Mouse (Mus musculus) limb, embryonic 11.5 days (tissue): ENCODE results near the gene Fgfr2. TPM values are rescaled to one million over a fixed set of nuclear protein-coding genes. Genes with fewer than 3 reads are reported as not detected.

Source experiments
- ATAC-seq: fragments of 200-750 bp; cut with Nextera tagmentation; 2 replicates; pipeline ENCODE4 v1.8.0; 2017; ENCODE audit warnings: low read depth; ENCODE audit not compliant: insufficient number of reproducible peaks, low FRiP score, low TSS enrichment
- DNase-seq: peaks from one replicate; pipeline ENCODE4 v3.0.0-alpha.2; 2015; ENCODE audit warnings: low spot score
- H3K27ac ChIP-seq: fragments of 300-500 bp; sonication (generic); replicated peaks from 2 replicates; pipeline ENCODE4 v1.5.1; 2014; ENCODE audit warnings: low read depth, mild to moderate bottlenecking, low read length
- H3K27me3 ChIP-seq: fragments of 300-500 bp; sonication (generic); 2 replicates; pipeline ENCODE4 v1.6.1; 2014; ENCODE audit warnings: mild to moderate bottlenecking, low read length, mixed read lengths; ENCODE audit not compliant: control insufficient read depth, insufficient read depth
- H3K36me3 ChIP-seq: fragments of 300-500 bp; sonication (generic); 2 replicates; pipeline ENCODE4 v1.6.1; 2014; ENCODE audit warnings: mild to moderate bottlenecking, low read length, moderate library complexity, mixed read lengths; ENCODE audit not compliant: control insufficient read depth, insufficient read depth
- H3K4me1 ChIP-seq: fragments of 300-500 bp; sonication (generic); 2 replicates; pipeline ENCODE4 v1.6.1; 2014; ENCODE audit warnings: low read length, mixed read lengths; ENCODE audit not compliant: control insufficient read depth, insufficient read depth
- H3K4me2 ChIP-seq: fragments of 300-500 bp; sonication (generic); 2 replicates; pipeline ENCODE4 v1.6.1; 2014; ENCODE audit warnings: low read depth, mild to moderate bottlenecking, moderate library complexity; ENCODE audit not compliant: severe bottlenecking
- H3K4me3 ChIP-seq: fragments of 300-500 bp; sonication (generic); 2 replicates; pipeline ENCODE4 v1.5.1; 2014; ENCODE audit warnings: low read depth, low read length
- H3K9ac ChIP-seq: fragments of 300-500 bp; sonication (generic); 2 replicates; pipeline ENCODE4 v1.6.1; 2014; ENCODE audit warnings: mild to moderate bottlenecking, low read length
- H3K9me3 ChIP-seq: fragments of 300-500 bp; sonication (generic); 2 replicates; pipeline ENCODE4 v1.6.1; 2016; ENCODE audit warnings: low read length; ENCODE audit not compliant: control insufficient read depth
- WGBS: fragments of 180-500 bp; shearing (Covaris S2); extraction: QIAGEN DNeasy Blood & Tissue Kit; methylation state at CpG from one replicate; pipeline ENCODE4 v1.1.7; 2014; 5-methylcytosine and 5-hydroxymethylcytosine counted together
- polyA plus RNA-seq: library from polyadenylated mRNA; unstranded; fragments of >200 nt; fragmentation: Nextera tagmentation; extraction: Ambion mirVana; gene quantifications from 2 replicates; pipeline ENCODE4 v1.2.1, GENCODE M21; 2014

Gene Fgfr2
- polyA plus RNA-seq, 1 experiment from 2014 or later, result 60.1 TPM

DNA sequence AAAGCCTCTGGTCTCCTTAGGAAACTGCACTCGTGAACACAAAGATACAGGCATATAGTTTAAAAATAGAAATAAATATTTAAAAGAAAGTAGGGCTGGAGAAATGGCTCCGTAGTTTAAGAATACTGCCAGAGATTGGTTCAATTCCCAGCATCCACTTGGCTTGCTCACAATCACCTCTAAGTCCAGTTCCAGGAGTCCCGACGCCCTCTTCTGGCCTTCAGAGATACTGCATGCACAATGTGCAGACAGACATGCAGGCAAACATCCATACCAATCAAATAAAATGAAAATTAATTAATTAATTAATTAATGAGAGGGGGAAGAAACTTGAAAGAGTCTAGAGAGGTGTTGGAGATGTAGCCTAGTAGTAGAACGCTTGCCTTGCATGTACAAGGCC lies 2856.1 kb downstream of the Fgfr2 start:
- 44% methylated on average over 5 of the region's 5 CpGs for WGBS
- H3K9ac ChIP-seq, result no peak overlapping the region
- ATAC-seq (no peak), DNase-seq (peak; percentile 56)
- H3K4me1 ChIP-seq, result peaks cover 18% of the 10 kb centered on the region; the same call in 1 of the 2 replicates
- H3K27me3 ChIP-seq, result no peaks in the 10 kb centered on the region; the same call in 1 of the 2 replicates
- no peak overlapping the region for H3K4me2 ChIP-seq
- no peaks in the 10 kb centered on the region for H3K36me3 ChIP-seq
- no peak overlapping the region for H3K4me3 ChIP-seq
- no peak overlapping the region for H3K27ac ChIP-seq
- H3K9me3 ChIP-seq, result no peaks in the 10 kb centered on the region

DNA sequence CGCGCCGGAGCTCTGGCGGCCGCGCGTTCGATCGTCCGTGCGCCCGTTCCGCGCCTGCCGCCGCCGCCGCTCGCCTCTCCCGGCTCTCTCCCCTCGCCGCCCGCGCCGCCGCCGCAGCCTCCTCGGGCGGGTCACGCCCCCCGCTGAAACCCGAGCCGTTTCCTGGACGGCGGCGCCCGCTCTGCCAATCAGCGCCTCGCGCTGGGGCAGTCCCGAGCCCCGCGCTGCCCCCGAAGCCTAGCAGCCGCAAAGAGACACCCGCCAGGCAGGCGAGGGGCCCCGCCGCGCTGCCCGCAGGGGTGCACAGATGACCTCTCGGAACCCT lies 2857.0 kb downstream of the Fgfr2 start:
- H3K27me3 ChIP-seq, result peaks cover 2% of the 10 kb centered on the region; the same call in 1 of the 2 replicates

DNA sequence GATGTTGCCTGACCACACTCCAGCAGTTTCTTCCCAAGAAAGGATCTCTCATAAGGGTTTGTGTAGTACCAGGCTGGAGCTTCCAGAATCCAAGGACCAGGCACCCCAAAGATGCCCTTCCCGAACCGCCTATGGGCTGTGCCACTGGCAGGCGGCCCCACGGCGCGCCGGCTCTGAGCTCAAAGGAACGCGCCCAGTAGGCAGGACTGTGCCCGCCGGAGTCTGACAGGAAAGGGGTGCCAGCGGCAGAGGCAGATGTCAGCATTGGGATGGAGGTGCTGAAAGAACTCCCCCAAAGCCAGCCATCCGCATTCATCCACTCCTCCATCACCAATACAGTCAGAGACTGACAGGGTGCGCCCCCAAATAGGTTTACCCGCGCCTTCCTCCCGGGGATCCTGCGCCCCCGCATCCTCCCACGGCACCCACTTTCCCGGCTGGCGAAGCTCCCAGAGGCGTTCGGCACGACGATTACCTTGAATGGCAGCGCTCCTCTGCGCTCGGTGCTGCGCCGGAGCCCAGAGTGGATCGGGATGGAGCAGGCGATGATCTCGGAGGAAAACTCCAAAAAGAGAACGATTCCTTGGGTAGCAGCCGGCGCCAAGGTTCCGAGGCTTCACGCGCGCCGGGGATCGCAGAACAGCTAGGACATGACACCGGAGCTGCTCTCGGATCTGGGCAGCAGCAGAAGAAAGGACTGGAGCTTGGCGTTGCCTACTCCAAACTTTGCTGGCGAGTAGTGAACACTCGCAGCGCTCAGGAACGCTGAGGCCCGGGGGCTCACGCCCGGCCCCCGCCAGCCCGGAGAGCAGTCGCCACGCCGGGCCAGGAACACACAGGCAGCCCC lies 2857.6 kb downstream of the Fgfr2 start:
- Histone ChIP-seq H3K27ac (peak overlapping the region; percentile 75), H3K9ac (peak overlapping the region; percentile 86), H3K36me3 (no peaks in the 10 kb centered on the region), H3K4me1 (peaks cover 26% of the 10 kb centered on the region), H3K4me2 (peak overlapping the region; percentile 85), H3K9me3 (no peaks in the 10 kb centered on the region), H3K27me3 (peaks cover 2% of the 10 kb centered on the region; the same call in 1 of the 2 replicates), H3K4me3 (peak overlapping the region; percentile 82)
- peak; percentile 76 for DNase-seq
- ATAC-seq, result peak; percentile 15; the same call in 1 of the 2 replicates
- under 1% methylated on average over 58 of the region's 58 CpGs for WGBS

More for the DNA sequence above, 2857.0 kb downstream of the Fgfr2 start:
- ATAC-seq (peak; percentile 78), DNase-seq (peak; percentile 93)
- peaks cover 24% of the 10 kb centered on the region for H3K4me1 ChIP-seq
- under 1% methylated on average over 38 of the region's 52 CpGs for WGBS
- no peaks in the 10 kb centered on the region for H3K36me3 ChIP-seq
- H3K9ac ChIP-seq, result peak overlapping the region; percentile 86
- H3K4me3 ChIP-seq, result peak overlapping the region; percentile 82
- peak overlapping the region; percentile 75 for H3K27ac ChIP-seq
- peak overlapping the region; percentile 85 for H3K4me2 ChIP-seq
- no peaks in the 10 kb centered on the region for H3K9me3 ChIP-seq

DNA sequence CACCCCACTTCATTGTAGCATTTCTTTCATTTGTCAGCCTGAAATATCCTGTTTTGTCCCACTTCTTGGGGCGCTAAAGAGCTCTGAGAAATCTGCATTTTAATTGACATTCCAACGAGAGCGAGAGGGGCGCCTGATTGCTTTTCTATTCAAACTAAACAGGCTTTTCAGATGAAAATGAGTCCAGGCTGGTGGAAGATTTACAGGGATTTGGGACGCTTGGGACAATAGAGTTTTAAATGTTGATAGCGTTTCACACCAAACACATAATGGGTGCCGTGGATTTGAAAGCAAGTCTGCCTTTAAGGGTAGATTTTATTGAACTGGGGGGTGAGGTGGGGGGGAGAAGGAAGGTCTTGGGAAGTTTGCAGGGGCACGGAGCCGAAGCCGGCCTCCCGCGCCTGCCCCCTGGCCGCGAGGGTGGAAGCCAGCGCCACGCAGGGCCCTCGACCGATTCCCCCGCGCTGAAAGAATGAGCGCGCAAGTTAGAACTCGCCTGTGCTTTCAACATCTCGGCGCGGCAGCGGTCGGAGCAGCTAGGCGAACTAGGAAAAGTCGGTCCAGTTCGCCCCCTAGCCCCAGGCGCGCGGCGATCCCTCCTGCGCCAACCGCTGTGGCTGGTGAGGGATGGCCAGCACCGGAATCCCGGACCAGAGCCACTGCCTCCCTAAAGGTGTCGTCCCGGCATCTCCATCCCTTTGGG lies 2858.4 kb downstream of the Fgfr2 start:
- no peaks in the 10 kb centered on the region for H3K9me3 ChIP-seq
- under 1% methylated on average over 41 of the region's 41 CpGs for WGBS
- H3K9ac ChIP-seq, result peak overlapping the region; percentile 86
- peak overlapping the region; percentile 75; the same call in 1 of the 2 replicates for H3K27ac ChIP-seq
- H3K27me3 ChIP-seq, result peaks cover 2% of the 10 kb centered on the region; the same call in 1 of the 2 replicates
- ATAC-seq (no peak; the same call in 1 of the 2 replicates), DNase-seq (peak; percentile 79)
- H3K4me2 ChIP-seq, result peak overlapping the region; percentile 85
- peaks cover 33% of the 10 kb centered on the region for H3K4me1 ChIP-seq
- no peaks in the 10 kb centered on the region for H3K36me3 ChIP-seq
- peak overlapping the region; percentile 82 for H3K4me3 ChIP-seq

DNA sequence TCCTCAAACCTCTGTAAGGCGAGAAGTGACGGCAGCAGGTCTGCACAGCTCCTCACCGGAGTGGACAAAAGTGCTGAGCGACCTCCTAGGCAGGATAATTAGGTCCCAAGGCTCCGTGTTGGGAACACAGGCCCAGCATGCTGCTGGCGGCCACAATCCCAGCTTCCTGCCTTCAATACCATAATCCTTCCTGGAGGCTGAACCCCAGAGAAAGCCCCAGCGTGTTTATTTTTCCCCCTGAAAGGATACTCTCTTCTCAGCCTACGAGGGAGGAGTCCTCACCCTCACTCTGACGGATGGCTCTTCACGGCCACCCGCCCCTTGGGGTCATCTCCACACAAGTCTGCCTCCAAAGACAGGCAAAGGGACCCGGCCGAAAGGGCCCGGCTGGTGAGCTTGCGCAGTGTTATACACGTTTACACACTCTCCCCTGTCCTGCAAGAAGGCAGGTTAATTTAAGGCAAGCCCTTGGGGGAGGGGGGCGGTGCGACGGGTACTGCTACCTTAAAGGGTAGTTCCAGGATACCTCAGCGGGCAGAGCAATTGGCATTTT lies 2859.3 kb downstream of the Fgfr2 start:
- H3K36me3 ChIP-seq, result no peaks in the 10 kb centered on the region
- H3K4me2 ChIP-seq, result peak overlapping the region; percentile 85
- DNase-seq (peak; percentile 59), ATAC-seq (no peak)
- peak overlapping the region; percentile 86 for H3K9ac ChIP-seq
- no peaks in the 10 kb centered on the region for H3K9me3 ChIP-seq
- H3K27ac ChIP-seq, result no peak overlapping the region
- under 1% methylated on average over 20 of the region's 20 CpGs for whole genome bisulfite sequencing
- H3K27me3 ChIP-seq, result peaks cover 2% of the 10 kb centered on the region; the same call in 1 of the 2 replicates
- H3K4me1 ChIP-seq, result peaks cover 38% of the 10 kb centered on the region
- peak overlapping the region; percentile 82 for H3K4me3 ChIP-seq

DNA sequence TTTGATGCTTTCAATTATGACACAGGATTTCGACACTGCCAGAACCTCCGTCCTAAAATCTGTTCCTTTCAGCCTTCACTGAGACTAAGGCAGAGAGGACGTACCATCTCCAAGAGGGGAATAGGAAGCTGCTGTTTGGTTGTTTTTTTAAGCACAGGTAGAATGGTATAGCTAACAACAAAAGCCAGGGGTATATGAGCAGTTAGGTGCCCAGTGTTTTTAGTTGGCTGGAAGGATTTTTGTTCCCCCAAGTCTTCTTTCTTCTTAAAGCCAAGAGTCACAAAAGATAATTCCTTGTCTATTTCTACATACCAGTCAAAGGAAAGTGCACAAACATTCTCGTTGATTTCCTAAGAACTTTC lies 2859.9 kb downstream of the Fgfr2 start:
- 36% methylated on average over 4 of the region's 4 CpGs for WGBS
- Histone ChIP-seq H3K4me3 (peak overlapping the region; percentile 82), H3K27ac (no peak overlapping the region), H3K4me1 (peaks cover 38% of the 10 kb centered on the region), H3K9me3 (no peaks in the 10 kb centered on the region), H3K4me2 (peak overlapping the region; percentile 85), H3K9ac (no peak overlapping the region), H3K36me3 (no peaks in the 10 kb centered on the region), H3K27me3 (peaks cover 2% of the 10 kb centered on the region; the same call in 1 of the 2 replicates)
- ATAC-seq, result no peak
- no peak for DNase-seq

DNA sequence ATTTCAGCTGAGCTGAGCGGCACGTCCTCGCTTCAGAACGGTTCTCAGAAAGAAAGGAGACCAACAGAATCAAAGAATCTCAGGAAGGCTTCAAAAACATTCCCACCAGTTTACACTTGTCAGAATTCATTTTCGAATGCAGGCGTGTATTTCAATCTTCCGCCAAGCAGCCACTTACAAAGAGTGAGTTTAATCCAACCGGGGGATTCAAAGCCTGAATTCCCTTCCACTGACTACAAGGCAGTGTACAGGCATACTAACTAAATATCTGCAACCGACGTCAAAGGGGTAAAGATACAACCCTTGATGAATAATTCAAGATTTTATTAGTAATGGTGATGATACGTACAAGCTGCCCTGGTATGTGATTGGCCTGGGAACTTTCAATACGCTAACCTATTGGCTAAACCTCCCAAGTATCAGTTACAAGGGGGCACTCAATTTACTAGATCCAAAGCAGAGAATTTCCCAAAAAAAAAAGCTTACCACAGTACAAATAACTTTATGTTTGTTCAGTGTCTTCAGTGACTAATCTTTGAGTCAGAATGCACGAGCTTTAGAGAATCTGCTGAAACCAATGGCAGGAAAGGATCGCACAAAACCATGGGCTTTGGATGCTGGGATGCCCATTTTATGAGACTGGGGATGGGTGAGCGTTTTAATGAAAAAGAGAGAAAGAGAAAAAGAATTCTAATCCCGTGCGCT lies 2860.5 kb downstream of the Fgfr2 start:
- H3K9ac ChIP-seq, result 0 out of 2 replicates have a peak overlapping the region, but pooled peaks have one; percentile 5
- H3K4me3 ChIP-seq, result peak overlapping the region; percentile 82; the same call in 1 of the 2 replicates
- H3K27ac ChIP-seq, result no peak overlapping the region
- peaks cover 2% of the 10 kb centered on the region; the same call in 1 of the 2 replicates for H3K27me3 ChIP-seq
- H3K9me3 ChIP-seq, result no peaks in the 10 kb centered on the region
- ATAC-seq, result no peak
- WGBS, result 28% methylated on average over 17 of the region's 17 CpGs
- no peak for DNase-seq
- H3K4me2 ChIP-seq, result peak overlapping the region; percentile 85
- peaks cover 38% of the 10 kb centered on the region for H3K4me1 ChIP-seq
- H3K36me3 ChIP-seq, result no peaks in the 10 kb centered on the region
